Mouse (Mus musculus) c-Kit-negative CD71-positive TER-119-positive erythroid progenitor cells, embryonic 14.5 days (primary cell): ENCODE results near the gene Tenm3.

Source experiments
- DNase-seq: peaks from one replicate; pipeline ENCODE4 v3.0.0-alpha.2; 2013; ENCODE audit warnings: low read depth, low spot score

Tenm3 gene

DNA sequence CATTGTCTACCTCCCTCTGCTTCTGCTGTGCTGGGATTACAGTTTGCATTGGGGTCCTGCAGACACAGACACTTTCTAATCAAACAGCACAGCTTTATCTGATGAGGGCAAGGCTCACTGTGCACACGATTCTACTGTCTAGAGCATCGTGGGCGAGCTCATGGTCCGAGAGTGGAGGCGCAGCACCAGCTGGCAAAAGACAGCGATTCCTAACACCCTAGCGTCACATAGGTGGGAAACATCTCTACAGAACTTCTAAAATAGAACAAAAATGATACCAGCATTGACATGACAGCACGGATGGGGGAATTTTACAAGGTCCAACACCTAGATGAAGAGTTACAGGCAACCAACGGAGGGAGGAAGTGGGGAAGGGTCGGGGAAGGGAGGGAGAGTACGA is 561.9 kb downstream of the Tenm3 start:
- DNase-seq = no peak

DNA sequence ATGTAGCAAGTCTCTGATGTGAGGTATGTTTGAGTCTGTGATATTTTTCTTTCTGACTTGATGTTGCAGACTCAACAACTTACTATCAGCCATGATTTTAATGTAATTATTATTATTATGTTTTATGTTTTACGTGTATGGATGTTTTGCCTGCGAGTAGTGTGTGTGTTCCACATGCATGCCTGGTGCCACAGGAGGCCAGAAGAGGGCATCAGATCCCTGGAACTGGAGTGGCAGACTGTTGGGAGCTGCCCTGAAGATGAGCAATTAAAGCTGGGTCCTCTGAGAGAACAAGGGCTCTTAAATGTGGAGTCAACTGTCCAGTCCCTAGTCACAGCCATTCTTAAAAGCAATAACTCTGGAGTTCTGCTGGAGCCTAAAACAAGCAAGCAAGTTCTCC is 564.4 kb downstream of the Tenm3 start:
- DNase-seq = no peak

DNA sequence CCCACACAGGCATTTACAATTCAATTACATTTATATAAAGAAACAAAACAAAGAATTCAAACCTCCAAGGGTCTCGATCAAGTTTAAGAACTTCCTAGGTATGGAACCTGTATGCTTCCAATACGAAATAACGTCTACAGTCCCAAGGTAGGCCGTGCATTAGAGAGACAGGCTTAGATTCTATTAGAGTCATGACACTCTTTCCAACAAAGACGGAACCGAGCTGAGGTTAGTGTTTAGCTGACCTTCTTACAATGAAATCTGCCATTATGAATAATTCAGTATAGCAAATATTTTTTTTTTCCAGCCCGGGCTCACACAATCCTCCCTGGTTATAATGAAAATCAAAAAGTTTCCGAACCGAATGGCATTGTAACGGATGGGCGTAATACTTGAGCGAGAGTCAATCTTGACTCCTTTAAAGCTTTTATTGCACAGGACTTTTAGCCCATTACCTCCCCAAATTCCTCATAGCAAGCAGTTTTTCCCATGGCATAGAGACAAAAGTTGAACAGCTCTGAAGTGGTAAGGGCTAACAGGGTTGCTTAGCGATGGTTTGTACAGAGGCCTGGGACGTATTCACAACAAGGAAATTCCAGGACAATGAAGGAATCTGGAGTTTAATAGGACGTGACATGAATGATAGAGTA is 565.6 kb downstream of the Tenm3 start:
- no peak for DNase-seq

DNA sequence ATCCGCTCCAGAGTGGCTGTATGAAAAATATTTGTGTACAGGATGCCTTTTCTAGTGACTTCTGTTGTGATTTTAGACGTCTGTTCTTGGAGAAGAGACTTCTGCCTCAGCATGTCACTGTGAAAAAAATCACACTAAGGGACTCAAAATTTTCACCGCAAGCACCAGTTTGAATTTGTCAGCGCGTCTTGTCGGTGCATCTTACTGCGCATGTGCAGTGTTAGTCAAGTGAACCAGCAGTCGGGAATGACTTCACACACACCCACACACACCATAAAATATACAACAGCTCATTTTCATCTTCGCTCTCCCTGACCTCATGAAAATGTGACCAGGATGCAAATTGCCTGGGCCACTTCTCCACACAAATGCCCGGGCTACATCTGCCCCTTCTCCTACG is 568.7 kb downstream of the Tenm3 start:
- DNase-seq = no peak

DNA sequence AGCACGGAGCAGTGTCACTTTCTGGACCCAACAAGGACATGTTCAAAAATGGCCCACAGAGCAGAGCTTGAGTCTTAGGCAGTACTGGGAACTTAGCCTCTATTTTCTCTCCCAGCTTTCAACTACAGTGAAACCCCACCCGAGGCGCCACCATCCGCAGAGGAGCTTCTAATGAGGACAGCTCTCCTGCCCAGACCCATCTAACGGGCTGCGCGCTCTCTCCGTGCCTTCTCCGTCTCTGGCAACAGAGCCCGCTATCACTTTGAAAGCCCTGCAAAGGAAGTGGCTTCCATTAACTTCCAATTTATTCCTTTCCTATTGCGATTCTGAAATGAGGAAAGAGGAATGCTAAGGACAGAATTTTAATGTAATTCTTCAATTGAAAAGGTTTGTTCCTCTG is 569.2 kb downstream of the Tenm3 start:
- DNase-seq = no peak

DNA sequence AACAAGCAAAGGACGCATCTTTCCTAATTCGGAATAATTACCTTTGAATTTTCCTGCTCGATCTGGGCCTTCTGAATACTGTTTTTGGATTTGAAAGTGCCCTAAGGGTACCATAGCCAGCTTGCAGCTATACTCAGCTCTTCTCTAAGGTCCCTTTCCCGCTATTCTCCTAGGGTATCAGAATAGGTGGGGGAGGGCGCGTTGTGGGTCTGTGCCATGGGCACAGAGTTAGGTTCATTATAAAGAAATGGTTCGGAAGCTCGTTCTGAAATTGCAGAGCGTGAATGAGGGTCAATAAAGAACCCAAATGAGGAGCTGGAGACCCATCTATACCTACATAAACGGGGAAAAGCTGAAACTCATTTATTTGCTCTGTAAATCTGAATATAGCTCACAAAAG is 575.1 kb downstream of the Tenm3 start:
- no peak for DNase-seq

DNA sequence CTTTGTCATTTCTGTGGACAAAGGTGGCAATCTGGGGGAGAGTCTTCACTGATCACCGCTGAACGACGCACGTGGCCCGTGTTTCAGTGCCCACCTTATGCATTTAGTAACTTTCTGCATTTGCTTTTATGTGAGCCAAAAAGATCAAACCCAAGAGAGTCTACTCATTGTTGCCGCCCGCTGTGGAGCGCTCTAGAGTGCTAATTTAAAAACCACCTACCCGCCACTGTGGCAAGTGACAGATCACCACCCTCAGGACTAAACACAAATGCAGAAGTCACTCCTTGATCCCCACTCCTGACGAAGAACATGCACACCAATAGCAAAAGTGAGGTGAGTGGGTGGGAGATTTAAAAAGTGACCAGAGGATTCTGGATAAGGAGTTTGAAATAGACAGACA is 583.5 kb downstream of the Tenm3 start:
- no peak for DNase-seq

DNA sequence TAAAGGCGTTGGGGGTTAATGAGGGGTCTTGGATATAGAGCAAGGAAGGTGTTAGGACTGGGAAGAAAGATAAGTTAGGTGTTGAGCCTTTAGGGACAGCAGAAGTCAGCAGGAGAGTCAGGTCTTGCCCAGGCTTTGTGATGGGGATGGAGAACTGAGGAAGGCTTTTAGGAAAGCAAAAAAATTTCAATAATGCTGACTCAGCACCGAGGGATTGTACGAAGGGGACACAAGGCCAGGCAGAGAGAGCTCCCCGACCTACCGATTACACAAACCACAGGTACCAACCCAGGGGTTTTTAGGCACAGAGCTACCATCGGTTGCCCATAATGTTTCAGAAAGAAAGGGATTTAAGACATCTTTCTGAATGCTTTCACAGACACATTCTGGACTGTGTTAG is 583.9 kb downstream of the Tenm3 start:
- no peak for DNase-seq

DNA sequence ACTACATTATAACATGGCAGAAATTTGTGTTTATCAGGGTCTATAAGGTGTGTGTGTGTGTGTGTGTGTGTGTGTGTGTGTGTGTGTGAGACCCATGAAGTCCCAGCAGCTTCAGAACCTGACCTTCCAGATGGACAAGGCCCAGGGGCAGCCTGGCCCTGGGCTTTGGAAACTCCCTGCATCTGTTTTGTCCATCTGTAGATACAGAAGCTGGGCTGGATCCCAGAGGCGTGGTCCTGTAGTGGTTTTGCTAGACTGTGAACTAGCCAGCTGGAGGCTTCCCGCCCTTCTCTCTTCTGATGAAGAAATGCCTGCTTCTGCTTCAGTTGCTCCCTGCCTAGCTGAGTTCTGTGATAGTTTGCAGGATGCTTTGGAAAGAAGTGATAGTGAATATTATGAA is 599.9 kb downstream of the Tenm3 start:
- no peak for DNase-seq

DNA sequence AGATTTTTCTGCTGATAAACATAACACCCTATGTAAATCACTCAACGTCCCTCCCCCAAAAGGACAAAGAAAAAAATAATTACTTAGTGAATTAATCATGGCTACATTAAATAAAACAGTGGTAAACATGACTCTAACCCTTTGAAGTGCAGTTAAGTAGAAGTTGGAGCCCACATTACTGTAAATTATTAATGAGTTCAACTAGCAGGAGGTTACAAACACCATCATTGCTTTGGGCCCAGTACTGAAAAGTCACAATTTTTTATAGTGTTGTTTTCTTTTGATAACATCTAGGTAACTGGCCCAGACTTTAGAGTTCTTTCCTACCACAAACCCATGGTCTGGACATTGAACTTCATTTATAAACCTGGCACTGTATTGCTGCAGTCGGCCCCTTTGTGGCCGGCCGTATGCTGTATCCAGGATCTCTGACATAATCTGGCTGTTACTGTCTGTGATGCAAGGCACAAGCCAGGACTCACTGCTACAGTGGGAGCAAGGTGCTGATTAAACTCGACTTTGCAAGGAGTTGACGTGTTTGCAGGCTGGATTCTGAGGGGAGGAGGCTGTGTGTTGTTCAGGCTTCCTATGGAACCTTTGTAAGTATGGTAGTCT is 602.7 kb downstream of the Tenm3 start:
- no peak for DNase-seq

DNA sequence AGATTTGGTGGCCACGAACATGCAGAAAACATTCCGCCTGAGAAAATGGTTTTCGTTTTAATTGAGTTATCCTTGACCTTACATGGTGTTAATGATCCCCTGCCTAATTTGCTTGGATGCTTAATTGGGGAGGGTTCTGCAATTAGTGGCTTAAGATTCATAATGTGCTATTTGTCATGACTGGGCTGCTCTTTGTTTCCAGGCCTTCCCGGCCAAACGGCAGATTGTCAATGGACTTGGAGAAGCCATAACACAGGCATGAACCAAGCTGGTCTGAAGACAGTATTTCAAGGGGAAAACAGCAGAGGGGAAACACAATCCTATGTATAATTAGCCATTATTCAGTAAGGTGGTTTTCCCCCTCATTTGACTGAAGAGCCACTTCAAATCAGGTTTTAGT is 606.8 kb downstream of the Tenm3 start:
- DNase-seq = no peak

DNA sequence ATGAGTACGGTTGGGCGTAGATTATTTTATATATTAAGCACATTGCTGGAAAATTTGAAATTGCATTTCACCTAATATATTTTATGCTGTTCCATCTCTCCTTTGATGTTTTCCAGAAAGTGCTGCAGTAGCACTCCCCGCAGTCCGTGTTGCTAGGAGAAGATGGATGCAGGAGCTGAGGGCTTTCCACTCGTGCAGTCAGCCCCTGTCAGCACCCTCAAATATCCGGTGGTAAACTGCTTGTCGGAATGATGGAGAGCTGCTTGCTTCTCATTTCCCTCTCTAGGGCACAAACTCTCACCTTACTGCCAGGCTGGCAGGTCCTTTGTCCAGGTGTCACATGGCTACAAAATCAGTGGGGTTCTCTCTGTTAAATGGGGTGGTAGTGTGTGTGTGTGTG is 610.8 kb downstream of the Tenm3 start:
- DNase-seq = no peak

DNA sequence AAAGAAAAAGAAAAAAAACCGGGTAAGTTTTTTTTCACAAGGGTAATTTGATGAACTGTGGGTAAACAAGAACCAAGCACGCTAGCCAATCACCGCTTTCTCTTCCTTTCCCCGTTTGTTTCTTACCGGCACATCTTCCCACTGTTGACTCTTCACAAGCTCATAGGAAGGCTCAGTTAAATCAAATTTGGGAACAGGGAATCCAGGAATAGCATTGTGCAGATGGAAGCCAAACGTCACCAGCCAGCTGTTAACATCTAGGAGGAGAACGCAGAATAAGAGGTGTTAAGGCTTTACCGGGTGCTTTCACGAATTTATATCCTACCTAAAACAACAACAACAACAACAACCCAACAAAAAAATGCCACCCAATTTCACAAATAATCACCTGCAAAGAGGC is 611.9 kb downstream of the Tenm3 start:
- DNase-seq = no peak

DNA sequence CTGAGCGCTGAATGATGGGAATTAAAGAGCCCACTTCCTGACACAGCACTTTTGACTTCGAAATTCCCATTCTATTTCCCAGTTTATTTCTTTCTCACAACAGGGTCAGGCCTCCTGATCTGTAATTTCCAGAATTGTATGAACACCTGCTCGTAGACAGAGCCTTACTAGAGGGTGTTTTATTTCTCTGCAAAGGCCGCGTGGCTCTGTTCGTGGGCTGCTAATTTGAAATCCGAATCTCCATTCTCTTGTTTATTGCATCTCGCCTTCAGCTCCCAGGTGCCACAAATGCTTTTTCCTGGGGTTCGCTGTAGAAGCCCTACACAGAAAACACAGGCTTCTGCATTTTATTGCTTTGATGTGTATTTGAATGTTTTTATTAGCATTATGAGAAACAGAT is 612.4 kb downstream of the Tenm3 start:
- no peak for DNase-seq

DNA sequence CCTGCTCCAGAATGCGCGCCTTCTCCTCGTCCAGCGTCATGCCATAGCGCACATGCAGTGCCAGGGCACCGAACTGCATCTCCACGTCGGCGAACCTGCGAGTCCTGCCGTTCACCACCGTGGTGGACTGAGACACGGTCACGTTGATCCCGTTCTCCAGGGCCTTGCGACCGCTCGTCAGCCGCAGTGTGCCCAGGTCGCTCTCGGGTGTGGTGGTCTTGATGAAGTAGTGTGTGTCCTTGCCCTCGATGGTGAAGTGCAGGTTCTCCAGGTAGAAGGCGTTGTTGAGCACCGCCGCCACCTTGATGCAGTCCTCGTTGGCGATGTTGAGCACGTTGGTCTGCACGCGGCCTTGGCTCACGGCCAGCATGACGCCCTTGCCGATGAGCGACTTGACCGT is 615.1 kb downstream of the Tenm3 start:
- DNase-seq = no peak

DNA sequence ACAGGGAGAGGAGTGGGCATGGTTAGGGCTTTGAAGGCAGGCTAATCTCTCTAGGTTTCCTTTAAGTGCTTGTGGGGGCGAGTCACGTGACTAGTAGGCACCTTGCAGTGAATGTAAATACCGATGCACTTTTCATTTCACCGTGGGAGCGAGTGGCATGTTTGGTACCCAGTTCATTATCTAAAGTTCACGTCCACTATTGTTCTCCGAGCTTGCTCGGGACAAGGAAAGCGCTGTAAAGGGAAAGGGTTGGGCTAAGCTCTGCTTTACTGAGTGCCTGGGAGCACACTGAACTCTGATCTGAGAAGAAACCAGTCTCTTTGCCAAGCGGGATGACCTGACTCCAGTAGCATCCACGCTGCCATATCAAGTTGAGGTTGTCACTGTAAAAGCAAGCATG is 619.0 kb downstream of the Tenm3 start:
- DNase-seq = no peak

DNA sequence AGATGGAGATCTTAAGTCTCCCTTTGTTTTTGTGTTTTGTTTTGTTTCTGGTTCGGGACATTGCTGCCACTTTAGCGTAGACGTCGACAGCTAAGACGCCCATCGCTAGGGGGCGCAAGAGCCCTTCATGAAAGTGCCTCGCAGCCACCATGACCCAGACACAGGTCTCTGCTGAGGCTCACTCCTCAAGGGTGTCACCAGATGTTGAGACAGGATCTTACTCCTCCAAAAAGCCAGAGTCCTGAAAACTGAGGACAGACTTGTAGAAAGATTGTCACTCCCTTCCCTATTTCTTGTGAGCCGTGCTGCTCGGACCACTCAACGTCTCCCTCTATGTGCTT is 621.4 kb downstream of the Tenm3 start:
- no peak for DNase-seq

DNA sequence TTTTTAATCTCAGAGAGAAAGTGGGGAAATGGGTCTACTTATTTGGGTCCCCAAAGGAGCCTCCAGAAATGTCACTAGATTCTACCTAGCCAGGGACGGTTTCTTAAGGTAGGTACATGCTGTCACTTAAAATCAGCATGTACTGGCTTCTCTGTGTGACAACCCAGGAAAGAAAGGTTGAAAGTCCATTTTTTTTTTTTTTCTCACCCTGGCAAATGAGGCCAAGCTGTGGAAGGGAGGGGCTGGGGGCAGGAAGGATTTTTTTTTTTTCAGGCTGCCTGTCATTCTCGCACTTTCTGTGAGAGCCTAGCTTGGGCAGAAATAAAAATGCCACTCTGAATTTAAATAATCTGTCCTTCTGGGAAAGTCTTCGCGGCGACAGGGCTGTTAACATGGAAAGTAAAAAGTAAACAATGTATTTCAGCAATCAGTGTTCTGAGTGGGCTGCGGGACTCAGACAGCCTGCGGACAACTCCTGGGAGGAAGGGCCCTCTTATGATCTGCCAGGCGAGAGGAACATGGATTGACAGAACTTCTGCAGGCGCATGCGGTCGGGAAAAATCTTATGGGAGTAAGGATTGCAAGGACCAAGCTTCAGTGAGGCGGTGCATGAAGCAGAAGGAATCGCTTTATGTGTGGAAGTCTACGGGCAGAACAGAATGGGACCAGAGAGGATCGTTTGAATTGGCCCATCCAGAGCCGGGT is 621.9 kb downstream of the Tenm3 start:
- no peak for DNase-seq

DNA sequence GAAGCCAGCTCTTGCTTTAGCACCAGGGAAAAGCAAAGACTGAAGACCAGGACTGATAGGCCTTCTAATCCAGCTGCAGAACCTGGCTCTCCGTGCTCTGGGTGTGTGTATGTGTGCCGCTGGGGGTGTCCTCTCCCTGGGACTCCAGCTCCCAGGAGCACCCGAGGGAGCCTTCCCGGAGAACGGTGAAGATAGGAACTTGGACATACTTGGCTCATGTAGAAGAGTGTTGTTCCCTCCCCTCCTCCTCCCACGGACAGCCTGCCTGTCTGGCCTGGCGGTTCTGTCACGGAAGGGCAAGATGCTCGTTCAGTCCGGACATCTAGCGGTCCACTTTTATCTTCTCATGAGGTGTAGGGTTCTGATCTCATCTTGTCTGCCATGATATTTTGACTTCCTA is 622.4 kb downstream of the Tenm3 start:
- DNase-seq = no peak

DNA sequence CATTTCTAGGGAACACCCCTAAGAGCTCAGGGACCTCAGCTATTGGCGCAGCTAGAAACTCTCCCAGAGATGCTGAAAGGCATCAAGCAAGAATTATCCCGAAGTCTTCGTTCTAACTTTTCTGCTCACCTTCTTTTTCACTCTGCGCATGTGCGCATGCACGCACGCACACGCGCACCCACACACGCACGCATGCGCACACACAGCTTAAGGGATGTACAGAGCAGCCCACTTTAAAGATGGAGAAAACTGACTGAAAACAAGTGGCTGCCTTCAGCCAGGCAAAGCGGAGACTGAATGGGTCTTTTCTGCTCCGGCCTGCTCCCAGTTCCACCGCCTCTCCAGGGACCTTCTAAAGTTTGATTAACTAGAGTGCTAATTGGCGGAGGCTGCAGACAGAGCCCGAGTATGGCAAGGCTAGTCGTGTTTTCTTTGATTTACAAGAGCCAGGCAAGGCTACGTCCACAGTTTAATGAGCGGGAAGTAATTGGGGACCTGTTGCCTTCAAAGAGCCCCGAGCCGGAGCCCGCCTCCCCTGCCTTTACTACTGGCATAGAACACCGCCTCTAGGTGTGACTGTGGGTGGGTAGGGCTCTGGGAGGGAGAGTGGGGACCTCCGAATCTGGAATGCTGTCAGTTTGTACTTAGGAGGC is 623.1 kb downstream of the Tenm3 start:
- no peak for DNase-seq

DNA sequence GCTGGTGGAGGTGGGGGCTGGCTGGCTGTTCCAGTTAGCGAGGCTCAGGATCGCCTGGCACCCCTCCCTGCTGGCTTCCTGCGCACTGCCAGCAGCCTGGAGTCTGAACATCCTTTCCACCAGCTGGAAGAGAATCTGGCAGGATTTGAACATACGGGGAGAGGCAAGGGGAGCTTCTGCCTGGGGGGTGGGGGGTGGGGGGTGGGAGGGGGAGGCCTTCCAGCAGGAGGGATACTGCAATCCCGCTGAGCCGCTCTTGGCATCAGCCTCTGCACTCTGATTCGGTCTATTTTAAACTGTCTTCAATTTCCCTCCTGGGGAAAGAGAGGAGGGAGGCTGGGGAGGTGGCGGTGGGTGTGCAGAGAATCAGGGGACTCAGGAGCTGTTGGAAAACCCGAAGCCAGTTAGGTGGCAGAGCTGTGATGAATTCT is 628.7 kb downstream of the Tenm3 start:
- DNase-seq = no peak

DNA sequence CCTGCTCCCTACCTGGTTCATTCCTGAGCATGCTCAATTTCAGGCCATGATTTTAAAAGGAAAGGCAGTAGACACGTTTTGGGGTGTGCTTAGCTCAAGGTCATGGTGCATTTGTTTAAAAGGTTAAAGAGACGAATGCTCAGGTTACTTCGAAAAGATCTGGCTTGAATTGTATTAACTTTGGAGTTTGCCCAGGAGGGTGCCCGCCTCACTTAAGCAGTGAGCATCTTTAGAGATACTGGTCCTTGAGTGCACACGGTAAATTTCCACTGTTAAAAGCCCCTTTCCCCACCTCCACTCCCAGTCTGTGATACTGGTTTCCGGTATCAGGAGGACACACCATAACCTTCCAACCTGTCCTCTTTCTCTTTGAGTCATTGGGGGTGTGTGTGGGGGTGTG is 629.4 kb downstream of the Tenm3 start:
- no peak for DNase-seq

DNA sequence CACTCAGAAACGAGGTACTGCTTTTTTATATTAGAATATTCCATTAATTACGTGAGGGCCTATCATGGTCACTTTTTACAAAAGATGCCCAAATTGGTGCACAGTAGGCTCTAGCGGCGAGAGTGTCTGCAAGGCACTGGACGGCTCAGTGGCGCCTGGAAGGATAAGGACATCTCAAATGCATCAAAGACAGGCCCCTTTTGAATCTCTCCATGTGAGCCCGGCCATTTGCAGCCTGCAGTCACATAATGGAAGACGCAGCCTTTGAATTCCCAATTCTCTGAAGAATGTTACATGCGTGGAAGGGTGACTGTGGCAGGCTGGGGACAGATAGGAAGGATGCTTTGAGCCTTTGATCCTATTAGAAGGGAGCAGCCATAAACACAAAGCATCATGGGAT is 631.8 kb downstream of the Tenm3 start:
- no peak for DNase-seq
